Mouse (Mus musculus): ENCODE results near the gene Prps2. TPM values are rescaled to one million over a fixed set of nuclear protein-coding genes. Genes with fewer than 3 reads are reported as not detected.
"Not testable (repeated sequence)": the region's sequence is repeated elsewhere in the genome, so short reads cannot be mapped to it uniquely, and the experiment has no call there.

Gene Prps2
- 6.9 and 7.0 TPM in 2 replicates for polyA plus RNA-seq (2015; fragmentation: Nextera tagmentation; extraction: Ambion mirVana)

GRCm38 (mm10) chrX:167382047-167382853 is at the start of gene Prps2:
TSS of gene Prps2 (minus strand) at chrX:167382749.
- H3K4me2 ChIP-seq: peak within 1 kb of the TSS; percentile 84
- peak within 1 kb of the TSS; percentile 43 for H3K9ac ChIP-seq
- no peaks in the 10 kb centered on the region for H3K9me3 ChIP-seq
- ATAC-seq (replicated peaks): peak; percentile 95
- peak within 1 kb of the TSS; percentile 57 for H3K4me3 ChIP-seq
- WGBS: 27% methylated on average over 41 of the region's 47 CpGs
- H3K27ac ChIP-seq: no peak within 1 kb of the TSS
- H3K36me3 ChIP-seq (replicated peaks): no peaks in the 10 kb centered on the region
- no peaks in the 10 kb centered on the region for H3K4me1 ChIP-seq
- peaks cover 22% of the 10 kb centered on the region for H3K27me3 ChIP-seq (replicated peaks)

- no peak overlapping the region for H3K4me3 ChIP-seq
- no peak for ATAC-seq (replicated peaks)
- H3K4me2 ChIP-seq: no peak overlapping the region
- WGBS: 78% methylated on average over 1 of the region's 1 CpGs
- H3K27me3 ChIP-seq (replicated peaks): no peaks in the 10 kb centered on the region
- H3K27ac ChIP-seq: no peak overlapping the region
- no peaks in the 10 kb centered on the region for H3K36me3 ChIP-seq (replicated peaks)
- H3K9me3 ChIP-seq: no peaks in the 10 kb centered on the region
- H3K4me1 ChIP-seq: no peaks in the 10 kb centered on the region
- no peak overlapping the region for H3K9ac ChIP-seq
These were observed 35.1 kb upstream of the Prps2 start for GRCm38 (mm10) chrX:167417654-167418053.

GRCm38 (mm10) chrX:167394940-167395339 is 12.4 kb upstream of the Prps2 start:
- Histone ChIP-seq H3K4me2 (no peak overlapping the region), H3K9ac (no peak overlapping the region), H3K27me3 (replicated peaks) (peaks cover 19% of the 10 kb centered on the region; the same call in 1 of the 2 replicates), H3K4me1 (no peaks in the 10 kb centered on the region), H3K9me3 (no peaks in the 10 kb centered on the region), H3K4me3 (no peak overlapping the region), H3K27ac (no peak overlapping the region), H3K36me3 (replicated peaks) (no peaks in the 10 kb centered on the region)
- ATAC-seq (replicated peaks): no peak
- WGBS: 67% methylated on average over 3 of the region's 3 CpGs

DNA sequence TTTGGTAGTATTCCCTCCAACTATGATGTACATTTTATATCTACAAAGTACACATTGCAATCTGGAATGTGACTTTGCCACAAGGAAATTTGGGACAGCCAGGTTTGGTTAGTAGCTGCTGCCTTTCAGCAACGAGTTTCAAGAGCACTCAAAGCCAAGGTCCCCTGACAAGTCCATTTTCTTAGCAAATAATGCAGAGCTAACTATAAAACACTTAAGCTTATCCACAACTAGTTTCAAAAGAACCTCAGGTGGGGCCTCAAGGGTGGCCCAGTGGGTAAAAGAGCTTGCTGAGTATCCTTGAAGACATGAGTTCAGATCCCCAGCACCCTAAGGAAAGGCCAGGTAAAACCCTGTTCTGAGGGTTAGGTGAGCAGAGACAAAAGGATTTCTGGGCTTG is 4.1 kb upstream of the Prps2 start:
- no peak for ATAC-seq (replicated peaks)
- H3K36me3 ChIP-seq (replicated peaks): no peaks in the 10 kb centered on the region
- no peak overlapping the region for H3K27ac ChIP-seq
- H3K9ac ChIP-seq: no peak overlapping the region
- H3K4me1 ChIP-seq: no peaks in the 10 kb centered on the region
- WGBS: 60% methylated on average over 1 of the region's 1 CpGs
- peaks cover 16% of the 10 kb centered on the region for H3K27me3 ChIP-seq (replicated peaks)
- no peaks in the 10 kb centered on the region for H3K9me3 ChIP-seq
- no peak overlapping the region for H3K4me2 ChIP-seq
- no peak overlapping the region for H3K4me3 ChIP-seq

GRCm38 (mm10) chrX:167382854-167383186 is 271 bp upstream of the Prps2 start:
- WGBS: 52% methylated on average over 7 of the region's 7 CpGs
- Histone ChIP-seq H3K27ac (no peak overlapping the region), H3K4me3 (peak overlapping the region; percentile 57), H3K9ac (peak overlapping the region; percentile 43; the same call in 1 of the 2 replicates), H3K9me3 (no peaks in the 10 kb centered on the region), H3K4me2 (peak overlapping the region; percentile 84), H3K4me1 (no peaks in the 10 kb centered on the region), H3K36me3 (replicated peaks) (no peaks in the 10 kb centered on the region), H3K27me3 (replicated peaks) (peaks cover 22% of the 10 kb centered on the region)
- no peak for ATAC-seq (replicated peaks)

GRCm38 (mm10) chrX:167381583-167382046 is 934 bp downstream of the Prps2 start:
- H3K36me3 ChIP-seq (replicated peaks): no peaks in the 10 kb centered on the region
- WGBS: 23% methylated on average over 18 of the region's 18 CpGs
- ATAC-seq (replicated peaks): no peak; the same call in 1 of the 2 replicates
- no peaks in the 10 kb centered on the region for H3K9me3 ChIP-seq
- peaks cover 18% of the 10 kb centered on the region; the same call in 1 of the 2 replicates for H3K27me3 ChIP-seq (replicated peaks)
- H3K27ac ChIP-seq: no peak overlapping the region
- peak overlapping the region; percentile 43; the same call in 1 of the 2 replicates for H3K9ac ChIP-seq
- peak overlapping the region; percentile 84 for H3K4me2 ChIP-seq
- H3K4me1 ChIP-seq: no peaks in the 10 kb centered on the region
- H3K4me3 ChIP-seq: peak overlapping the region; percentile 57

GRCm38 (mm10) chrX:167380073-167380472 is 2.5 kb downstream of the Prps2 start:
- Histone ChIP-seq H3K27me3 (replicated peaks) (peaks cover 14% of the 10 kb centered on the region; the same call in 1 of the 2 replicates), H3K27ac (no peak overlapping the region), H3K4me3 (no peak overlapping the region), H3K9me3 (no peaks in the 10 kb centered on the region), H3K4me1 (no peaks in the 10 kb centered on the region), H3K9ac (no peak overlapping the region), H3K4me2 (no peak overlapping the region), H3K36me3 (replicated peaks) (no peaks in the 10 kb centered on the region)
- ATAC-seq (replicated peaks): no peak
- 66% methylated on average over 4 of the region's 4 CpGs for WGBS

- not testable (repeated sequence) for ATAC-seq (replicated peaks); H3K9me3 ChIP-seq; H3K4me1 ChIP-seq; H3K27ac ChIP-seq; H3K9ac ChIP-seq; H3K4me3 ChIP-seq; H3K27me3 ChIP-seq (replicated peaks); H3K36me3 ChIP-seq (replicated peaks); H3K4me2 ChIP-seq
- 97% methylated on average over 3 of the region's 3 CpGs for WGBS
These were observed 21.3 kb downstream of the Prps2 start for GRCm38 (mm10) chrX:167361231-167361630.

GRCm38 (mm10) chrX:167359704-167360103 is 22.8 kb downstream of the Prps2 start:
- WGBS: 94% methylated on average over 7 of the region's 7 CpGs
- Histone ChIP-seq H3K27ac (no peak overlapping the region), H3K4me3 (no peak overlapping the region), H3K4me2 (no peak overlapping the region), H3K9ac (no peak overlapping the region), H3K9me3 (no peaks in the 10 kb centered on the region), H3K27me3 (replicated peaks) (peaks cover 7% of the 10 kb centered on the region; the same call in 1 of the 2 replicates), H3K36me3 (replicated peaks) (no peaks in the 10 kb centered on the region), H3K4me1 (no peaks in the 10 kb centered on the region)
- no peak for ATAC-seq (replicated peaks)

GRCm38 (mm10) chrX:167357415-167357814 is 25.1 kb downstream of the Prps2 start:
- H3K36me3 ChIP-seq (replicated peaks): no peaks in the 10 kb centered on the region
- no peaks in the 10 kb centered on the region for H3K9me3 ChIP-seq
- H3K9ac ChIP-seq: no peak overlapping the region
- 79% methylated on average over 2 of the region's 2 CpGs for WGBS
- no peak overlapping the region for H3K4me3 ChIP-seq
- no peak overlapping the region for H3K4me2 ChIP-seq
- no peak for ATAC-seq (replicated peaks)
- no peaks in the 10 kb centered on the region for H3K4me1 ChIP-seq
- H3K27ac ChIP-seq: no peak overlapping the region
- H3K27me3 ChIP-seq (replicated peaks): peaks cover 6% of the 10 kb centered on the region; the same call in 1 of the 2 replicates

- ATAC-seq (replicated peaks): no peak
- Histone ChIP-seq H3K4me1 (no peaks in the 10 kb centered on the region), H3K4me2 (no peak overlapping the region), H3K27ac (no peak overlapping the region), H3K27me3 (replicated peaks) (peaks cover 3% of the 10 kb centered on the region; the same call in 1 of the 2 replicates), H3K4me3 (no peak overlapping the region), H3K9ac (no peak overlapping the region), H3K9me3 (no peaks in the 10 kb centered on the region), H3K36me3 (replicated peaks) (no peaks in the 10 kb centered on the region)
- 83% methylated on average over 3 of the region's 3 CpGs for WGBS
These were observed 26.6 kb downstream of the Prps2 start for GRCm38 (mm10) chrX:167355965-167356364.

DNA sequence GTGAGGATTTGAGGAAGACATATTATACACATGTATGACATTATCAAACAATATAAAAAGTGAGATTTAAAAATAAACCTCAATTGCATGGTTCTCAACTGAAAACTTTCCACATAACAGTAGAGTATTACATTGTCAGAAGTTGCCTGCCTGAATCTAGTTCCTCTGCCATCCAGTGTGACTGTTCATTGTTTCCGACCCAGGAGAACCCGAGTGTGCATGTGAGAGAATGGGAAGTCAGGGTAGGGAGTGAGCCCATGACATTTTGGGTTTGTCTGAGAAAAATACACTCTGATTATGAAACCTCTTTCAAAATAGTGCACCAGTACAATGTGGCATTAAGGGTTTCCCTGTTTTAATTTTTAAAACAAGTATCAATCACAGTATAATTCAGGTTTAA is 28.9 kb downstream of the Prps2 start:
- no peak overlapping the region for H3K27ac ChIP-seq
- no peak for ATAC-seq (replicated peaks)
- 92% methylated on average over 2 of the region's 2 CpGs for WGBS
- H3K36me3 ChIP-seq (replicated peaks): no peaks in the 10 kb centered on the region
- peaks cover 3% of the 10 kb centered on the region; the same call in 1 of the 2 replicates for H3K27me3 ChIP-seq (replicated peaks)
- H3K9me3 ChIP-seq: no peaks in the 10 kb centered on the region
- H3K4me1 ChIP-seq: no peaks in the 10 kb centered on the region
- no peak overlapping the region for H3K9ac ChIP-seq
- H3K4me2 ChIP-seq: no peak overlapping the region
- H3K4me3 ChIP-seq: no peak overlapping the region

DNA sequence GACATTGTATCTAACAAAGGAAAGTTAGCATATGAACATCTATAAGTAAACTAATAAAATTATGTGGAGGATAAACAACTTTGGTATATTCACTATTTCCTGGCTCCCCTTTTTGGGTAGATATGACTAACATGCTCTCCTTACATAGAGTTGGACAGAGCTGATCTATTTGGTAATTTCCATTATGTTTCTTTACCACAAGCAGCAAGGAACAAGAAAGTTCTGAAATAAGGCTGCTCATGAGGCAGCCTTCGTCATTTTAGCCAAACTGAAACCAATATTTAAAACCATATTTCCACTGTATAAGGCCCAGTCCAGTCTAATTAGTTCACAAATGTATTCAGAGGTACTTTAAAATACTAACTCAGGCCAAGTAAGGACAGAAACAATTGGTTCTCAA is 36.1 kb downstream of the Prps2 start:
- Histone ChIP-seq H3K4me1 (no peaks in the 10 kb centered on the region), H3K36me3 (replicated peaks) (no peaks in the 10 kb centered on the region), H3K27ac (no peak overlapping the region), H3K27me3 (replicated peaks) (peaks cover 7% of the 10 kb centered on the region), H3K9me3 (no peaks in the 10 kb centered on the region), H3K4me2 (no peak overlapping the region), H3K9ac (no peak overlapping the region), H3K4me3 (no peak overlapping the region)
- ATAC-seq (replicated peaks): no peak
- WGBS: 81% methylated on average over 1 of the region's 1 CpGs

All from midbrain, embryonic 15.5 days (tissue).